Mouse (Mus musculus) ovary, postnatal 14 days (tissue): ENCODE results near the gene 1700001C02Rik.

Experiments used
- DNase-seq: peaks from one replicate; pipeline ENCODE4 v3.0.0; 2022; ENCODE audit warnings: low spot score

Gene 1700001C02Rik

DNA sequence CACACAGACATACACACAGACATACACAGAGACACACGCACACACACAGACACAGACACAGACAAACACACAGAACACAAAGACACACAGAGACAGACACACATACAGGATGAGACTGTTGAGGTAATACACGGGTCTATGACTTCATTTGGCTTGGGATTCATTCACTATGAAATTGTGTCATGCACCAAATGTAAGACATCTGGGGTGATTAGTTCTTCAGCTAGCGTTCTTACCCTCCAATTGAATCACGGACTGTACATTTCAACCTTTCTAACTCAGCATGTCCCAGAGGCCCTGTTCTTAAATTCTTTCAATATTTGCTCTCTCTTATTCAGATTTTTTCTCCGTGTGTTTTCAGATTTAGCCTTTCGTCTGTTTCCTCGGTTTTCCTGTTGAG, 28.8 kb downstream of the 1700001C02Rik start:
- no peak for DNase-seq

DNA sequence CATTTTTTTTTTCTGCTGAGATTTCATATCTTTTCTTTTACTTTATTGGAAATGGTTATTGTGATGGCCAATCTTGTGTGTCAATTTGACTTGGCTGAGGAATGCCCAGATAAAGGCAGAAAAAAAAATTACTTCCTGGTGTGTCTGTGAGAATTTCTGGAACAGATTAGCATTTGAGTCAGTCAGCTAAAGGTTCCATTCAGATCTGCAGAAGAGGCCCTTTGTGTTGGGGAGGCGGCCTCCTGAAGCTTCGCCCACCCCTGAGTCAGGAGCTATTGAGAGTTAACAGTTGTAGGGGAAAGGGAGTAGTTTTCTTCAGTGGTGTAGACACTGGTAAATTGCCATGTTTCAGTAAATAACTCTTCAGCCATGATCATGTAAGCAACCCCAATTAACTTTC, 29.4 kb downstream of the 1700001C02Rik start:
- DNase-seq: no peak

DNA sequence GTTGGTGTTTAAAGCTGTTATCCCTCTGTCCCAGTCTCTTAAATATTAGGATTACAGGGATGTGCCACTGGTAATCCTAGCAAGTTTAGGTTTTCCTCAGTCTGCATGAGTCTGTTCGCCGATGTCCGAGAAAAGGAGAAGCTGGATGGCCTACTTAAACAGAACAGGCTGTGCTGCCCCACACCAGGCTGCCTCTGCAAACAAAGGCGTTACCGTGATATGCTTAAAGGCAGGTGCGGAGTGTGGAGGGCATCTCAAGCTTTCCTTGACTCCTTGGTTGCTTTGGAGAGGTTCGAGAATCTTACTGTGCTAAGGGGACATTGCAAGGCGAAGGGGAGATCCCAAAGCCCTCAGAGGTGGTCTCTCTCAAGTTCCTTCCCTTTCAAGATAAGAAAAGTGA, 31.0 kb downstream of the 1700001C02Rik start:
- DNase-seq: no peak

DNA sequence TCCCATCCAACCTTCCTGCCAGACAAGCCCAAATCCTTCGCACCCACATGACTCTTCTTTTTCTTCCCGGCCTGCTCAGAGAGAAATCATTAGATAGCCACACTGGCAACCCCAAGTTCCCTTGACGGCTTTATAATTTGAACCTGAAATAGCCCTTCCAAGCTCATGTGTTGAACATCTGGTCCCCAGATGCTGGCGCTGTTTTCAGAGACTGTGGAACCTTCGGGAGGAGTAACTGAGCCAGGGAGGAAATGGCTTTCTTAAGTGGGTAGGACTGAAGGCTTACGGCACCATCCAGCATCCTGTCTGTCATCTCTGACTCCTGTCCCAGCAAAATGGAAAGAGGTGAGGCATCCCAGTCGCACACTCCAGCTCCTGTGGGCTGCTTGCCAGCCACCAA, 31.5 kb downstream of the 1700001C02Rik start:
- DNase-seq: no peak

DNA sequence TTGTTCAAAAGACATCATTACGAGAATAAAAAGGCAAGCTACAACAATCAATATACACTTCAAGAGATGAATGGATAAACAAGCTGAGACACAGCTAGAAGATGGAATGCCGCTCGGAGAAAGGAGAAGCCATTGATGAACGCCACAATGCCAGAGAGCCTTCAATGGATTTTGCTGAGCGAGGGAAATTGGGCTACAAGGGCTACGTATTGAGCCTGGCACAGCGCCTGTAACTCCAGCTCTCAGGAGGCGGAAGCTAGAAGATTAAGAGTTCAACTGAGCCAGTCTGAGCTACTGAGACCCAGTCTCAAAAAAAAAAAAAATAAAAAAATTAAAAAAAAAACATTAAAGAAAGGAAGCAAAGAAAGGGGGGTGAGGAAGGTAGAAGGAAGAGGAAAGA, 47.3 kb downstream of the 1700001C02Rik start:
- DNase-seq: no peak

DNA sequence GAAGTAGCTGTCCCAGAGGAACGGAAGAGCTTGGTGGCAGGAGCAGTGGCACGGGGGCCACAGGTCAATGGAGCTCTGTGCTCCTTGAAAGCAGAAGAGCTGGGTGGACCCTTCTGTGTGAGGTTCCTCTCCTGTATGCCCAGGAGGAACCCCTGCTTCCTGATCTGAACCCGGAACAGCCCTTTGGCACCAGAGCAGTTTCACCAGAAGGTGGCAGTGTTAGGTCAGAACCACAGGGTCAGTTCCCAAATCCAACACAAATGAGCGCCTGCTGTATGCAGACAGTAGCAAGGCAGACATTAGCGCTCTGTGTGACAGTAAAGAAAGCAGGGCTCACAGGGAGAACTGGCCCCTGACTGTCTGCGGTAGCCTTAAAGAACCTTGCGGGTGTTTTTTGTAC, 50.5 kb downstream of the 1700001C02Rik start:
- DNase-seq: peak; percentile 49

DNA sequence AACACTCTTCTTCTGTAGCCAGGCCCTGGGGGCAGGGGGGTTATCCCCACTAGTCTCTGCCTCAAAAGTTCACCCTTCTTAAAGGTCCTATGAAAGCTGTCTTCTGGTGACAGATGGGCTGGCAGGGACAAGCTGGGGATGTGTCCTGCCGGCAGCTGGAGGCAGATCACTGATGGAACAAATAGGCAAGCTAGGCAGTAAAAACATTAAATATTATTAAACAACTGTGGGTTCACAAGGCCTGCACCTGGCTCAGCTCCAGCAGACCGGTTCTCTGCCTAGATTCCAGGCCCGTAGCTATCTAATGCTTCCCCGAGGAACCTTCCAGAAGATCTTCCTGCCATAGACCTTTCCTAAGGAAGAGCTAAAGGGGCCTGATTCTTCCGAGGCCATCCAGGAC, 52.3 kb downstream of the 1700001C02Rik start:
- DNase-seq: peak; percentile 25

DNA sequence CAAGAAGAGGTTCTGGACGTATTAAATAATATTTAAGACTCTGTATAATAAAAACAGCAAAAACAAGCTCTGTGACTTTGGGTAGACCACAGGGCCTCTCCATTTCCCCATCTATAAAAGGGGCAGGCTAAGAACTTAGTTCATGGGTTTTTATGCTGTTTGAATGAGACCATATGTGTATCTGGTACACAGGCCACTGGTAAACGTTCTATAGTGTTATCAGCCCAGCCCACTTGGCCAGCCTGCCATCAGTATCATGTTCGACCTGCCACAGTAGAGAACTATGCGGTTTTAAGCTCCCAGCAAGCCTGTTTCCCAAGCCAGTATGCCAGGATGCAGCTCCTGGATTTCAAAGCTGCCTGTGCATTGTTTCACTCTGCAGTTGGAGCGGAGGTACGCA, 52.7 kb downstream of the 1700001C02Rik start:
- no peak for DNase-seq

DNA sequence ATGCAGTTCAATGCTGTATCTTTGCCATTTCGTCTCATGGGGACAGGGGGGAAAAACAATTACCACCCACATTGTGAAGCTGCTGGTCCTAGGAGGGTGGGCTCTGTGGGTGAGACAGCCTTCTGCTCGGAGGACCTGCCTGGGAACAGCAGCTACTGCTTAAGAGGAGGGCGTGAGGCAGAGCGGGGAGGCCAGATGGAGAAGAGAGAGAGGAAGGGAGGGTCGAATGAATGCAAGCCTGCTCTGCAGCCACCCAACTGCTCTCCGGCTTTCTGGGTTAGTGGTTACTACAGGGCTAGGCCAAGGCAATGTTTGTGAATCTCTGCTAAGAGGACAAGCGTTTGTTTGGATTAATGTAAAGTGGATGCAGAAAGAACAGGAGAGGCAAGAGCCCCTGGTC, 53.6 kb downstream of the 1700001C02Rik start:
- no peak for DNase-seq

DNA sequence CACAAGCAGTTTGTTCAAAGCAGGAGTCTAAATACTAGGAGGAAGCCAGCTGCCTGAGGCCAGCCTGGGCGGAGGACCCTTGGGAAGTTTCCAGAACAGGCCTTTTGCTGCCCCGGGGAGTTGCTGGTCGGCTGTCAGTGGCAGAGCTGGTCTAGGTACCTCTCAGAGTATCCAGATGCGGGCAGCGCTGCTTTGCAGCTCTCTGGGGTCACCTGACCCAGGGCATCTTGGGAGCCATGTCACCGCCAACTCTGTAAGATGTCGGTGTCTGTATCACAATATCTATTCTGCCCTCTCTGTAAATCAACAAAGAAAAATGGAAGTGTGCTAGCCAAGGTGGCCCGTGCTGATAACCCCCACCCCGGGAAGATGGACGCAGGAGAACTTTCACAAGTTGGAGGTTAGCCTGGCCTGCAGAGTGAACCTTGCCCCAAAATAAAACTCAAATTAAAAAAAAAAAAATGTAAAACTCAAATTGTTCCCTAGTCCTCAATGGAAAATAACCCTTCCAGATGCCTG, 54.4 kb downstream of the 1700001C02Rik start:
- no peak for DNase-seq

DNA sequence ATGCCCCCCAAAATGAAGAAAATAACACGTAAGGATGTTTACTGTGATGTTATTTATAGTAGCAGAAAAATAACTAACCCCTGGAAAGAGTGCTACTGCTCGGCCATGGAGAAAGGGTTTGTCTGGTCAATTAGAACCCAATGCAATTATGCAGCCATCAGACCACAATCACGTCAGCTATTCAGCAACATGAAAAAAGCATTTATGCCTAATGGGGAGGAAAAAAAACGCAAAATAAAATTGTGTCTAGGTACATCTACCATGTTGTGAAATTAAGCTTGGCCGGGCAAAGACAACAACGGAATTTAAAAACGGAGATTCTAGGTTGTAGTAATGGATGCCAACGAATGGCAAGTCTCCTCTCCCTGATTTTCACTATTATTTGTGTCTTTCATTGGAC, 56.6 kb downstream of the 1700001C02Rik start:
- no peak for DNase-seq

DNA sequence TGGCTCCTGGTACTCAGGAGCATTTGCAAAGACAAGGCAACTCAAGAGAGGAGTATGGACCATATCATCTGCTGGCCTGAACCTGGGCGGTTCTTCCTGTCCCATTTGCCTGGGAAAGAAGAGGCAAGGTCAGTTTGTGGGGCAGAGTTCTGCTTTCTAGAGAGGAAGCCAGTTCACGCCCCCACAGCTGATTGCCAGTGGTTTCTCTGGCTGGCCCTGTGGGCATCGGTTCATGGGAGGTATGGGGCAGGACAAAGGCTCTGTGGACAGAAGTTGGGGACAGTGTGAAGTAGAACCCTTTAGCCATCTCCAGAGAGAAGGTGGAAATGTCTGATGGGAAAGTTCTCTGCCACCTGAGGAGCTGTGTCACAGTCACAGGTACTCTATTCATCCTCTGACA, 57.3 kb downstream of the 1700001C02Rik start:
- no peak for DNase-seq

DNA sequence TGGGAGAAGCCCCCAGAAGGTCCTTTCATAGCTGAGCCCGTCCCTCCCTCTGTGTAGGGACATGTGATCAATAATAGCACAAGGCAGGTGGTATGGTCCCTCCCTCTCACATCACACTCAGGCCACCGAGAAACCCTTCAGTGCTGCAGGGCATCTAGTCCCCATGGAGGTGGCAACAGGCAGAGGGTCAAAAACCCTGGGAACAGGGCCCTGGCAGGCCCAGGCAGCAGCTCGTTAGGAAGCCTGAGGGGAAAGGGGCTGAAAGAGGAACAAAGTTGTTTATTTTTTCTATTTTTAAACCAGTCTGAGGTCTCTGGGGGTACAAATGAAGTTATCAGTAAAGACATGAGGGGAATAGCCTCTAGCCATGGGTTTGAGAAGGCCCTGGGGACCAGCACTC, 58.4 kb downstream of the 1700001C02Rik start:
- DNase-seq: no peak

DNA sequence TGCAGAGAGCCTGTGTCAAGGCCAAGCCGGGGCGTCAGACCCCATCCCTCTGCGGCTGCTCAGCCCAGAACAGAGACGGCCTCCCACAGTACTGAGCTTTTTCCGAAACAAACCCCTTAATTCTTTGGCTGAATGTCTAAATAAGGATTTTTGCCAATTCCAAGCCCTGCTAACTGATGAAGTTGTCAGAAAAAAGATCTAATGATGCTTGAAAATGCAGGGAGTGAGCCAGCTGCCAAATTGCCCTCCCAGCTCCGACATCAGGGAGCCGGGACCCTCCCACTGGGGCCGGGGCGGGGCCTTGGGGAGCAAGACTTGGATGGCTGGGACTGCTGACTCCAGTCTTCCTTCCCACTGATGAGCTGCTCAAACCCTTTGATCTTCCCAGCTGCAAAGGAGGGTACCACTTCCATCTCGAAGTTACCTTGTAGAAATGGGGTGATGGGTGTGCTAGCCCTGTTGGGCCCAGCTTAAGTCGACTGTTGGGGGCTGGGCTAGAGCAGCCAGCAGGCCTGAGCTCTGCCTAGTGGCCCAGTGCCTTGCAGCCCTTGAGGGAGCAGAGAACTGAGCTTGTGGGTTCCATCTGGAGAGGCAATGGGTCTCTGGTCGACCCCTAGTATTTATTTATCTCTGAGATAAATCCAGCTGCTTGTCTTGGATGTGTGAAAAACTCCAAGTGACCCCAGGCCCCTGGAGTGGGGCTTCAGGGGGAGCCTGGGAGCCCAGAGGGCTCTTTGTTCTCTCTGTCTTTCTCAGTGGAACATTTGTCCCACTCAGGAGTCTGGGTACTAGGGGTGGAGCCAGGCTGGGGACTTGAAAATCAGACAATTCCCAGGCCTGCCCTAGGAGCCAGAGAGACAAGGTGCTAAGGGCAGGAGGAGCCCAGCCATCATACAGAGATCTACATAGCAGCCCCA, 60.3 kb downstream of the 1700001C02Rik start:
- DNase-seq: peak; percentile 25

DNA sequence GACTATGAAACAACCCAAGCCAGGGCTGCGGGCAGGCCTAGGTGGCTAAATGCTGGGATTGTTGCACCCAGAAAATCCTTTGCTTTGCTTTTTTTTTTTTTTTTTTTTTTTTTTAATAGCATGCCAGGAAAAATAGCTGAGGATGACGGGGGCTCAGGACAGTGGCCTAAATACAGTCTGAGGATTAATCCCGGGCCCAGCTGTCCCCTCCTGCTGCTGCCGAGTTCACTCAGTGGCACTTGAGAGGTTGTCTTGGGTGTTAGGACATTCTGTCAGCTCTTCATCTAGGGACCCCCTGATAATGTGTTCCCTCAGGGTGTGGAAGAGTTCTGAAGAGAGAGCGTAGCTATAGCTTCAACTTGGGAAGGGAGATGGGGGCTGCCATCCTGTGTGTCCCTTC, 61.3 kb downstream of the 1700001C02Rik start:
- no peak for DNase-seq

DNA sequence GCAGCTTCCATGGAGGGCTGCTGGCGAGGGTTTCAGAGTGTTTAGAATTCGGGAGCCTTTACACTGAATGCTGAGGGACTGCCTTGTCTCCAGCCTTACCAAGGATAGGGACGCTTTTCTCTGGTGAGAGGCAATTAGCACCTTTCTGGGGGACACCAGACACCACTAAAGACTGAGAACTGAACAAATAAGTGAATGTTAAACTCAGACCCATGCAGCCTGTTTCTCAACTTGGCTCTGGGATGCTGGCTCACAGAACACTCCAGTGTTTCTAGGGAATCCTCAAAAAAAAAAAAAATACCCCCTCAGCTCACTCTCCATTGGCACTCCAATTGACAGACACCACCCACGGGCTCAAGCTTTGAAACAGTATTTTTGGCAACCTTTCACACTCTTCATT, 63.1 kb downstream of the 1700001C02Rik start:
- DNase-seq: no peak
